Mouse (Mus musculus): Measurements from ENCODE around the gene Ifit3. TPM values are rescaled to one million over a fixed set of nuclear protein-coding genes. Genes with fewer than 3 reads are reported as not detected.
"Not testable (repeated sequence)": the region's sequence is repeated elsewhere in the genome, so short reads cannot be mapped to it uniquely, and the experiment has no call there.

The Ifit3 gene
- polyA plus RNA-seq, 1 experiment from 2014 or later, result 269 TPM

- no peaks in the 10 kb centered on the region for H3K36me3 ChIP-seq (ENCODE audit: inconsistent target)
- no peak overlapping the region for H3K4me3 ChIP-seq (ENCODE audit: inconsistent target)
- H3K79me2 ChIP-seq (ENCODE audit: inconsistent target), result peaks cover 34% of the 10 kb centered on the region; the same call in 1 of the 2 replicates
- WGBS (ENCODE audit: missing documents), result 92% methylated on average over 3 of the region's 3 CpGs
- no peak overlapping the region for H3K27ac ChIP-seq
These were observed 22.1 kb downstream of the Ifit3 start for GRCm38 (mm10) chr19:34605472-34605871.

GRCm38 (mm10) chr19:34607237-34608051, 24.1 kb downstream of the Ifit3 start, which contains the start of gene Ifit3b:
Ifit3b (plus strand) TSS chr19:34607970.
- peaks cover 32% of the 10 kb centered on the region; the same call in 1 of the 2 replicates for H3K79me2 ChIP-seq (ENCODE audit: inconsistent target)
- not testable (repeated sequence) for H3K36me3 ChIP-seq (ENCODE audit: inconsistent target)
- H3K4me3 ChIP-seq (ENCODE audit: inconsistent target), result peak within 1 kb of the TSS; percentile 9
- H3K27ac ChIP-seq, result peak within 1 kb of the TSS; percentile 84
- 34% methylated on average over 3 of the region's 4 CpGs for WGBS (ENCODE audit: missing documents)

DNA sequence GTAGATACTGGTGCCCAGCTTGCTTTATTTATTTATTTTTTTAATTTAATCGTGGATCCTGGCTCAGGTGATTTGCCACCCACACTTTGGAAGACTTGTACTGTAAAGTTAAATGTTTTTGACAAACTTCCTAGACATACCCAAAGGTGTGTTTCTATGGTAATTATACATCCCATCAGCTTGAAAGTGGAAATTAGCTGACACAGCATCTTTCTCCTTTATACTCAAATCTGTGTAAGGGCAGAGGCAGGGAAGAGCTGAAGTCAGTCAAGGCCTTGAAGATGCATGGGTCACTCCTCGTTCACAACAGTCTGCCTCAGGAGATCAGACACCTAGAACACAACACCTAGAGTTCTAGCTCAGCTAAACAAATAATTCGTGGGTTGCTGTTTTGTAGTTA, 26.8 kb downstream of the Ifit3 start:
- 88% methylated on average over 2 of the region's 3 CpGs for WGBS (ENCODE audit: missing documents)
- not testable (repeated sequence) for H3K36me3 ChIP-seq (ENCODE audit: inconsistent target)

GRCm38 (mm10) chr19:34612243-34613001, 29.1 kb downstream of the Ifit3 start:
- H3K27ac ChIP-seq; H3K36me3 ChIP-seq (ENCODE audit: inconsistent target); H3K4me3 ChIP-seq (ENCODE audit: inconsistent target): not testable (repeated sequence)
- peaks cover 32% of the 10 kb centered on the region; the same call in 1 of the 2 replicates for H3K79me2 ChIP-seq (ENCODE audit: inconsistent target)
- 95% methylated on average over 2 of the region's 11 CpGs for WGBS (ENCODE audit: missing documents)

More for the DNA sequence above, 26.8 kb downstream of the Ifit3 start:
- H3K79me2 ChIP-seq (ENCODE audit: inconsistent target), result peaks cover 32% of the 10 kb centered on the region; the same call in 1 of the 2 replicates
- H3K27ac ChIP-seq; H3K4me3 ChIP-seq (ENCODE audit: inconsistent target): not testable (repeated sequence)

DNA sequence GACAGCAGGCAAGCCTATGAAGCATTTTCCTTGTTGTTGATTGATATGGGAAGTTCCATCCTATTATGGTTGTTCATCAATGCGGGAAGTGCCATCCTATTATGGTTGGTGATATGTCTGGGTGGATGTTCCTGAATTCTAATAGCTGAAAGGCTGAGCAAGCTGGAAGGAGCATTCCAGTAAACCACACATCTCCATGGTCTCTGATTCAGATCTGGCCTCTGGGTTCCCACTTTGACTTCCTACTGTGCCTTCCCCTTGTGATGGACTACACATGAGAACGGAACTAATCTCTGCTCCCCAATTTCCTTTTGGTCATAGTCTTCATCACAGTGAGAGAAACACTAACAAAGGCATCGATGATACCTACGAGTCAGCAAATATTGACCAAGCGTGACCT, 37.5 kb downstream of the Ifit3 start:
- H3K36me3 ChIP-seq (ENCODE audit: inconsistent target), result no peaks in the 10 kb centered on the region
- H3K79me2 ChIP-seq (ENCODE audit: inconsistent target), result no peaks in the 10 kb centered on the region
- no peak overlapping the region for H3K4me3 ChIP-seq (ENCODE audit: inconsistent target)
- no peak overlapping the region for H3K27ac ChIP-seq
- WGBS (ENCODE audit: missing documents), result 94% methylated on average over 5 of the region's 5 CpGs

DNA sequence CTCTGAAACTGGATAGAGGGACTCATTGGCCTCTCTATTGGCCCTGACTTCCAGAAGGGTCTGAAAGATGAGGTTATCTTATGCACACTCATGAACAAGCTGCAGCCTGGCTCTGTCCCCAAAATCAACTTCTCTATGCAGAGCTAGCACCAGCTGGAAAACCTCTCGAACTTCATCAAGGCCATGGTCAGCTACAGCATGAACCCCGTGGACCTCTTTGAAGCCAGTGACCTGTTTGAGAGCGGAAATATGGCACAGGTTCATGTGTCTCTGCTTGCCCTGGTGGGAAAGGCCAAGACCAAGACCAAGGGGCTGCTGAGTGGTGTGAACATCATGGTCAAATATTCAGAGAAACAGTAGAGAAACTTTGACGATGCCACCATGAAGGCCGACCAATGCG, 40.5 kb downstream of the Ifit3 start:
- Histone ChIP-seq H3K4me3 (ENCODE audit: inconsistent target) (no peak overlapping the region), H3K36me3 (ENCODE audit: inconsistent target) (no peaks in the 10 kb centered on the region), H3K27ac (no peak overlapping the region), H3K79me2 (ENCODE audit: inconsistent target) (no peaks in the 10 kb centered on the region)
- WGBS (ENCODE audit: missing documents), result 99% methylated on average over 6 of the region's 6 CpGs

DNA sequence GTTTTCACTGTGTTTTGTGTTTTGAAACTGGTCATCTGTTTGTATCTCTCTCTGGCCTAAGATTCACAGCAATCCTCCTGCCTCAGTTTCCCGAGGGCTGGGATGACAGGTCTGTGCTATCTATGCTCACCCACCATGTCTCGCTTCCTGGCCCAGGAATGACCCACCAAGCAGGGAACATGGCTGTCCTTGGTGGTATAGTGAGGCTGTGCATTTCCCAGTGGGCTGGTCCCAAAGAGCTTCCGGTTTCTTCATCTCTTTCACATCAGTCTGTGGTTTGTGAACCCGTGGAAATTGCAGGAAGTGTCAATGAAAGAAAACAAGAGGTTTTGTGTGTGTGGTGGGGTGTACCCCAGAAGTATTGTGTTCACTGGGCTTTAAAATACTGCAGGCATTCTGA, 41.3 kb downstream of the Ifit3 start:
- H3K36me3 ChIP-seq (ENCODE audit: inconsistent target), result no peaks in the 10 kb centered on the region
- WGBS (ENCODE audit: missing documents), result 47% methylated on average over 4 of the region's 4 CpGs
- no peaks in the 10 kb centered on the region for H3K79me2 ChIP-seq (ENCODE audit: inconsistent target)
- no peak overlapping the region for H3K27ac ChIP-seq
- H3K4me3 ChIP-seq (ENCODE audit: inconsistent target), result no peak overlapping the region

DNA sequence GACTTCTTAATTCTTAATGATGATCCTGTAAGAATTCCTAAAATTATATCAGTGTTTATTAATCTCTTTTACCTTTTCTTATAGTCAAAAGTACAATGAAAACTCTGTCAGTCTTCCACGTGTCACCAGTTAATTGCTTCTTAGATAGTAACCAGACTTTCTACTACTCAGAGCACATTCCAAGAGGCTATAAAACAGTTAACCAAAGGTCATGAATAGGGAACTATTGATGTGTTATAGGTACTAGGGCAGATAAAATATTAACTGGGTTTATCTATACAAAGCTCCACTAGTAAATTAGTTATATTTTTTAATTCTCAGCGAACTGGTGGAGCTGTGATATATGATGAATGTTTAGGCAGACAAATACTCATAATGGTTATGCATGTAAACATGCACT, 44.2 kb downstream of the Ifit3 start:
- Histone ChIP-seq H3K79me2 (ENCODE audit: inconsistent target) (no peaks in the 10 kb centered on the region), H3K4me3 (ENCODE audit: inconsistent target) (no peak overlapping the region), H3K36me3 (ENCODE audit: inconsistent target) (no peaks in the 10 kb centered on the region), H3K27ac (no peak overlapping the region)
- 90% methylated on average over 2 of the region's 2 CpGs for WGBS (ENCODE audit: missing documents)

- no peak overlapping the region for H3K27ac ChIP-seq
- H3K36me3 ChIP-seq (ENCODE audit: inconsistent target), result no peaks in the 10 kb centered on the region
- H3K79me2 ChIP-seq (ENCODE audit: inconsistent target), result no peaks in the 10 kb centered on the region
- H3K4me3 ChIP-seq (ENCODE audit: inconsistent target), result no peak overlapping the region
These were observed 48.2 kb downstream of the Ifit3 start for GRCm38 (mm10) chr19:34631487-34631886.

- Histone ChIP-seq H3K4me3 (ENCODE audit: inconsistent target) (no peak overlapping the region), H3K79me2 (ENCODE audit: inconsistent target) (no peaks in the 10 kb centered on the region), H3K36me3 (ENCODE audit: inconsistent target) (no peaks in the 10 kb centered on the region), H3K27ac (no peak overlapping the region; the same call in 1 of the 2 replicates)
- 0% methylated on average over 2 of the region's 2 CpGs for WGBS (ENCODE audit: missing documents)
These were observed 50.2 kb downstream of the Ifit3 start for GRCm38 (mm10) chr19:34633484-34633883.

- Histone ChIP-seq H3K27ac (no peak overlapping the region), H3K36me3 (ENCODE audit: inconsistent target) (no peaks in the 10 kb centered on the region), H3K79me2 (ENCODE audit: inconsistent target) (peaks cover 20% of the 10 kb centered on the region), H3K4me3 (ENCODE audit: inconsistent target) (no peak overlapping the region)
- WGBS (ENCODE audit: missing documents), result 29% methylated on average over 3 of the region's 3 CpGs
These were observed 53.7 kb downstream of the Ifit3 start for GRCm38 (mm10) chr19:34636933-34637557.

Other genes with a start within 250 kb of the Ifit3 start
- gene Ch25h, start 108.4 kb upstream of the Ifit3 start, polyA plus RNA-seq (2018), result 1.2 to 3.1 TPM in 2 of 3 replicates, not detected in the other
- gene Lipa, start 56.1 kb upstream of the Ifit3 start, polyA plus RNA-seq (2018), result 951 to 1,428 TPM (median 1,047 TPM) in 3 replicates
- 92.3 to 757 TPM (median 307 TPM) in 3 replicates for gene Ifit2, start 32.8 kb upstream of the Ifit3 start, polyA plus RNA-seq (2018)
- 5.2 to 71.8 TPM (median 6.7 TPM) in 3 replicates for gene Ifit1bl1, start 18.4 kb downstream of the Ifit3 start, polyA plus RNA-seq (2018)
- 29.7 to 123 TPM (median 34.2 TPM) in 3 replicates for gene Ifit3b, start 24.4 kb downstream of the Ifit3 start, polyA plus RNA-seq (2018)
- 0.16 to 0.50 TPM (median 0.25 TPM) in 3 replicates for gene Ifit1bl2, start 57.2 kb downstream of the Ifit3 start, polyA plus RNA-seq (2018)
- 42.4 to 217 TPM (median 43.4 TPM) in 3 replicates for gene Ifit1, start 57.3 kb downstream of the Ifit3 start, polyA plus RNA-seq (2018)
- 0.16 to 0.21 TPM in 2 of 3 replicates, not detected in the other for gene Slc16a12, start 163.8 kb downstream of the Ifit3 start, polyA plus RNA-seq (2018)

Measured in macrophage (primary cell).